Mouse (Mus musculus) embryonic facial prominence, embryonic 12.5 days (tissue): ENCODE results near the gene Kcnh4. TPM values are rescaled to one million over a fixed set of nuclear protein-coding genes. Genes with fewer than 3 reads are reported as not detected.

Source experiments
- ATAC-seq: fragments of 200-750 bp; cut with Nextera tagmentation; 2 replicates; pipeline ENCODE4 v1.8.0; 2017; ENCODE audit not compliant: insufficient number of reproducible peaks, insufficient read depth, low FRiP score, low TSS enrichment
- H3K27ac ChIP-seq: fragments of 300-500 bp; sonication (generic); 2 replicates; pipeline ENCODE4 v1.5.1; 2016; ENCODE audit warnings: mild to moderate bottlenecking
- H3K27me3 ChIP-seq: fragments of 300-500 bp; sonication (generic); 2 replicates; pipeline ENCODE4 v1.6.1; 2016; ENCODE audit warnings: mild to moderate bottlenecking, moderate library complexity
- H3K36me3 ChIP-seq: fragments of 300-500 bp; sonication (generic); 2 replicates; pipeline ENCODE4 v1.6.1; 2016; ENCODE audit warnings: mild to moderate bottlenecking
- H3K4me1 ChIP-seq: fragments of 300-500 bp; sonication (generic); 2 replicates; pipeline ENCODE4 v1.6.1; 2016
- H3K4me2 ChIP-seq: fragments of 300-500 bp; sonication (generic); replicated peaks from 2 replicates; pipeline ENCODE4 v1.6.1; 2016; ENCODE audit warnings: mild to moderate bottlenecking, moderate library complexity
- H3K4me3 ChIP-seq: fragments of 300-500 bp; sonication (generic); 2 replicates; pipeline ENCODE4 v1.5.1; 2016; ENCODE audit warnings: mild to moderate bottlenecking
- H3K9ac ChIP-seq: fragments of 300-500 bp; sonication (generic); 2 replicates; pipeline ENCODE4 v1.6.1; 2016; ENCODE audit warnings: mild to moderate bottlenecking, moderate library complexity
- H3K9me3 ChIP-seq: fragments of 300-500 bp; sonication (generic); 2 replicates; pipeline ENCODE4 v1.6.1; 2016; ENCODE audit warnings: mild to moderate bottlenecking, moderate library complexity
- WGBS: fragments of 180-500 bp; shearing (Covaris S2); methylation state at CpG from one replicate; pipeline ENCODE4 v1.1.7; 2016; 5-methylcytosine and 5-hydroxymethylcytosine counted together
- polyA plus RNA-seq: library from polyadenylated mRNA; unstranded; fragments of >200 nt; fragmentation: Nextera tagmentation; extraction: Ambion mirVana; gene quantifications from 2 replicates; pipeline ENCODE4 v1.2.1, GENCODE M21; 2016

The Kcnh4 gene
- polyA plus RNA-seq, 1 experiment from 2014 or later = 0.46 TPM

DNA sequence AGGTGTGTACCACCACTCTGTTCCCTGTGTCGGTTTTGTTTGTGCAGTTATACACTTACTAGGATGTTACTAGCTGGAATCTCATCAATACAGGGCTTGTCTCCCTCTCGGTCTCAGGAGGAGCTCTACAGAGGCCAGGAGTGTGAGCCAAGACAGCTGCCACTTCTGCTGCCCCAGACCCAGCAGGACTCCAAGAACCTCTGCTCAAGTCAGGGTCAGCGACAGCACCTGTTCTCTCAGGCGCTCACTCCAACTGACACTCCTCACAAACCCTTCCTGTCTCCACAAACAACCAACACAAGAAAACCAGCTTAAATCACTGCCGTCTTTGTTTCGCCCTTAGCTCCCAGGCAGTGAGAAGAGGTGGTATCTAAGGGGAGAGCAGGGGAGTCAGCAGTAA is 31.1 kb downstream of the Kcnh4 start:
- WGBS = 80% methylated on average over 6 of the region's 6 CpGs
- Histone ChIP-seq H3K9ac (no peak overlapping the region), H3K4me2 (no peak overlapping the region)

DNA sequence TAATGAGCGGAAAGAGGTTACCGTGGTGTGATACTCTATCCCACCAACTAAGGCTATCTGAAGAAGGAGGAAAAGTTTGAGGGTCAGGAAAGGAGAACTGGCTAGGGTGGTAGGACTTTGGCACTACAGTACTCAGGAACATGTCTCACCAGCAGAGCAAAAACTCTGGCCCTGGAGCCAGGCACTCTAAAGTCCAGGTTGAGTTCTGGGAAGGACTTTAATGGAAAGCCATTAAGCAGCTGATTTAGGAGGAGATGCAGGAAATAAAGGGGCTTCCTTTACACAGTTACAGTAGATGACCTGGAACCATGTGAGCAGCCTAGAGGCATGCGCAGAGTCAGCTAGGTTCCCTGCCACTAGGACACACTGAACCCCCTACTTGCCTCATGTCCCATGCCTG is 32.5 kb downstream of the Kcnh4 start:
- ATAC-seq = no peak
- WGBS = 86% methylated on average over 3 of the region's 3 CpGs

More for the DNA sequence above, 31.1 kb downstream of the Kcnh4 start:
- ATAC-seq = no peak
- Histone ChIP-seq H3K27ac (no peak overlapping the region), H3K36me3 (peaks cover 16% of the 10 kb centered on the region), H3K4me3 (no peak overlapping the region), H3K27me3 (no peaks in the 10 kb centered on the region), H3K4me1 (peaks cover 13% of the 10 kb centered on the region), H3K9me3 (no peaks in the 10 kb centered on the region)

DNA sequence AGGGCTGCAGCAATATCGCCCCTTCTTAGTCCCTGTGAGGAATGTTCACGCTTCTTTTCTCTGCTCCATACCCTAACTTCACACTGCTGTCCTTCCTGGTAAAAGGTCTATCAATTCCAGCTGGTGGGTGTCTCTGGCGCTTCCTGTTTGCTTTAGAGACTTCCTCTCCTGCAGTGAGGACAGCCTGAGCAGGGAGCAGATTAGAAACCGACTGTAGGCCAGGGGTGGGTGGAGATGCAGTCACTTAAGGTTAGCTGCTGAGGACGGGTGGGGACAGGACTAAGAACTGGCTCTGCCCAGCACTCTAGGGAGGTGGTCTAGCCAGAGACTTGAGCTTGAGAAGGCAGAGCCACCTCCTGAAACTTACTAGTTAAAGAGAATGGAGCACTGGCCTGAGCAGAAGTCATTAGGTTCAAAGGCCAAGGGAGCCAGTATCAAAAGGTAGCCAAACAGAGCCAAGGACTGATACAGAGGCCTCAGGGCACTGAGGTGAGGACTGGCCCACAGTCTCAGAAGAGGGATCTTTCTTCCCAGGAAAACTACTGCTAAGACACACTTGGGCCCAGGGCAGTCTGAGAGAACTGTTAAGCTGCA is 34.7 kb downstream of the Kcnh4 start:
- Histone ChIP-seq H3K27me3 (no peaks in the 10 kb centered on the region), H3K4me3 (no peak overlapping the region), H3K36me3 (peaks cover 16% of the 10 kb centered on the region; the same call in 1 of the 2 replicates), H3K27ac (0 out of 2 replicates have a peak overlapping the region, but pooled peaks have one; percentile 46), H3K9me3 (no peaks in the 10 kb centered on the region), H3K4me2 (no peak overlapping the region), H3K4me1 (peaks cover 13% of the 10 kb centered on the region), H3K9ac (no peak overlapping the region)
- WGBS = 24% methylated on average over 5 of the region's 5 CpGs
- no peak for ATAC-seq

More for the DNA sequence above, 32.5 kb downstream of the Kcnh4 start:
- H3K4me1 ChIP-seq = peaks cover 13% of the 10 kb centered on the region
- H3K4me2 ChIP-seq = no peak overlapping the region
- no peak overlapping the region for H3K4me3 ChIP-seq
- no peaks in the 10 kb centered on the region for H3K9me3 ChIP-seq
- H3K9ac ChIP-seq = no peak overlapping the region
- peaks cover 16% of the 10 kb centered on the region; the same call in 1 of the 2 replicates for H3K36me3 ChIP-seq
- H3K27me3 ChIP-seq = no peaks in the 10 kb centered on the region
- no peak overlapping the region for H3K27ac ChIP-seq

GRCm38 (mm10) chr11:100722493-100723028 is 37.2 kb downstream of the Kcnh4 start:
- Histone ChIP-seq H3K27ac (no peak overlapping the region), H3K36me3 (peaks cover 24% of the 10 kb centered on the region), H3K4me2 (no peak overlapping the region), H3K4me1 (peaks cover 13% of the 10 kb centered on the region), H3K4me3 (no peak overlapping the region), H3K9ac (no peak overlapping the region), H3K27me3 (no peaks in the 10 kb centered on the region), H3K9me3 (no peaks in the 10 kb centered on the region)
- ATAC-seq = no peak
- 61% methylated on average over 2 of the region's 2 CpGs for WGBS

DNA sequence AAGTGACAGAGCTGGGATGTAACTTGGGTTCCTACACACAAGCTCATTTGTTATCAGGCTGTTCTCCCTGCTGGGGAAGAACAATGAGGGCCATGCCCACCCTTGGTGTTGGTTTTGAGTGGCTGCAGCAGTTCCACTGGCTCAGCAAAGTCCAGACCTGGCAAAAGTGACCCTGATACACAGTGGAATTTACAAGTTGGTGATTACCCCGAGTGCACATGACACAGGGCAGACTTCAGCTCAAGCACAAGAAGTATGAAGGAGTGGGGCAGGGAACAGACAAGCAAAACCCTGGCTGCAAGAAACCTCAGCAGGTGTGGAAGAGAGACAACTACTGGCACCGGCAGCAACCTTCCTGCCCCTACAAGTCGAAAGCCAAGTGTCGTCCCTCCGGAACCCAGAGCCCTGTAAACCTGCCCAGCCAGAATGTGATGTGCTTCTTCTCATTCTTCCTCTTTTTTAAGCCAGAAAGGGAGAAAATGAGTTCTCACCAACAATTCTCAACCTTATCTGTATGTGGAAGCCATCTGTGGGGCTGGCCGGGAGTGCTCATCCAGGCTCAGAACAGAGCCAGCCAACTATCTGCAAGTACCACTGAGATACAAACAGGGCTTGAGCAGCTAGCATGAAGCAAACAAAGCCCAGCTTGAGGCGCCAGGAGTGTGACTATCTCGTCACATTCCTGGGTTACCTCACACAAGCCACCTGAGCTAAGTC is 37.8 kb downstream of the Kcnh4 start:
- ATAC-seq = no peak
- Histone ChIP-seq H3K27me3 (no peaks in the 10 kb centered on the region), H3K27ac (no peak overlapping the region), H3K9me3 (no peaks in the 10 kb centered on the region), H3K9ac (no peak overlapping the region), H3K36me3 (peaks cover 30% of the 10 kb centered on the region), H3K4me2 (no peak overlapping the region), H3K4me3 (no peak overlapping the region), H3K4me1 (peaks cover 13% of the 10 kb centered on the region)
- 75% methylated on average over 8 of the region's 8 CpGs for WGBS

DNA sequence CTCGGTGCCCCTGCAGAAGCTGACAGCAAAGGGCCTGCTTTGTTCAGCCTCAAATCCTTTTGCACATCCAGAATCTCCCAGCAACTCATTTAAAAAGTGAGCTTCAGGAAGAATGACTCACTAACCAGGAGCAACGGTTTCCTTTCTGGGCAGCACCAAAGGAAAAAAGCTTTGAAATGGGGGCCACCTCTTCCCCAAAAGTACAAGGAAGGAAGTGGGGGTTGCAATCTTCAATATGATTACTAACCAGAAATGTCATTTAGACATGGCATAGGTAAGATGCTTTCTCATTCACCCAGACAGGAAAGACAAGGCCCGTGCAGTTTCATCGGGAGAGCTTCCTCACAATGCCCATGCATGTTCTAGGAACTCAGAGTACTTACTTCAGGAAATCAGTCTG is 38.5 kb downstream of the Kcnh4 start:
- no peak for ATAC-seq
- Histone ChIP-seq H3K9me3 (no peaks in the 10 kb centered on the region), H3K4me2 (no peak overlapping the region), H3K36me3 (peaks cover 36% of the 10 kb centered on the region), H3K27ac (no peak overlapping the region), H3K4me3 (no peak overlapping the region), H3K4me1 (peaks cover 13% of the 10 kb centered on the region), H3K27me3 (no peaks in the 10 kb centered on the region), H3K9ac (no peak overlapping the region; the same call in 1 of the 2 replicates)
- WGBS = 72% methylated on average over 4 of the region's 4 CpGs

GRCm38 (mm10) chr11:100720345-100720744 is 39.4 kb downstream of the Kcnh4 start:
- Histone ChIP-seq H3K9ac (no peak overlapping the region), H3K4me2 (no peak overlapping the region), H3K27ac (0 out of 2 replicates have a peak overlapping the region, but pooled peaks have one; percentile 52), H3K4me1 (peaks cover 11% of the 10 kb centered on the region), H3K9me3 (no peaks in the 10 kb centered on the region), H3K4me3 (no peak overlapping the region), H3K36me3 (peaks cover 45% of the 10 kb centered on the region), H3K27me3 (no peaks in the 10 kb centered on the region)
- no peak for ATAC-seq
- 82% methylated on average over 5 of the region's 5 CpGs for WGBS

DNA sequence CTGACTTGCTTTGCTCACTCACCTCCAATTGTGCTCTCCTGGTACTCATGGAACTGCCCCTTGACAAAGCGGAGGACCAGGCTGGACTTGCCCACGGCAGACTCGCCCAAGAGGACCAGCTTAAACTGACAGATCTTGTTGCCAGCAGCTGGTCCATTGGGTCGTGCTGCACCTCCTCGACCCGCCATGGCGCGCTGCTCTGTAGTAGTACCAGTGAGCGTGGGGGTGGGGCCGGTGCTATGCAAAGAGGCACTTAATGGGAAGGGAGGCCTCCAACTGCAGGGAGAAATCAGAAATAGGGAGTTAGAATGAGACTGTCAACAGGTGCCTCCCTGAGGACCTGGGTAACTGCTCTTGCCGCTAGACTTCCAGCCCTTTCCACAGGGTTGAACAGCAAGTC is 39.8 kb downstream of the Kcnh4 start:
- Histone ChIP-seq H3K4me1 (peaks cover 7% of the 10 kb centered on the region), H3K4me3 (no peak overlapping the region), H3K27me3 (no peaks in the 10 kb centered on the region), H3K4me2 (no peak overlapping the region), H3K27ac (no peak overlapping the region), H3K9me3 (no peaks in the 10 kb centered on the region), H3K36me3 (peaks cover 47% of the 10 kb centered on the region), H3K9ac (no peak overlapping the region)
- WGBS = 85% methylated on average over 11 of the region's 11 CpGs
- ATAC-seq = no peak

DNA sequence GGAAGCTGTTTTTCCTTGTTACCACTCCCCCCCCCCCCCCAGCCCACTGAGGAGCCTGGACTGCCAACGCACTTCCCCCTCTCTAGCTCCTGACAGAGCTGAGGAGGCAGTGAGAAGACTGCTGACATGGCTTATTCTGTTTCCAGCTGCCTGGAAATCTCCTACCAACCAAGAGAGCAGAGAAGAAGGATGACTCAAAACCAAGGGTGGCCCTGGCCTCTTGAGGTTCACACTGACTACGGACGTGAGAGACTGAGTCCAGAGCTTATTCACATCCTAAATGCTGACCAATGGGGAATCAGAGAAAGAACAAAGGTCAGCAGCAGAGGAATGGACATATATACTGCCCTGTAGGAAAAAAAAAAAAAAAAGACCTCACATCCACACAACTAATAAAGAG is 40.4 kb downstream of the Kcnh4 start:
- Histone ChIP-seq H3K36me3 (peaks cover 48% of the 10 kb centered on the region), H3K4me2 (no peak overlapping the region), H3K9ac (no peak overlapping the region), H3K27me3 (no peaks in the 10 kb centered on the region), H3K4me3 (no peak overlapping the region), H3K4me1 (peaks cover 3% of the 10 kb centered on the region), H3K9me3 (no peaks in the 10 kb centered on the region), H3K27ac (no peak overlapping the region)
- no peak for ATAC-seq
- 83% methylated on average over 3 of the region's 3 CpGs for WGBS

DNA sequence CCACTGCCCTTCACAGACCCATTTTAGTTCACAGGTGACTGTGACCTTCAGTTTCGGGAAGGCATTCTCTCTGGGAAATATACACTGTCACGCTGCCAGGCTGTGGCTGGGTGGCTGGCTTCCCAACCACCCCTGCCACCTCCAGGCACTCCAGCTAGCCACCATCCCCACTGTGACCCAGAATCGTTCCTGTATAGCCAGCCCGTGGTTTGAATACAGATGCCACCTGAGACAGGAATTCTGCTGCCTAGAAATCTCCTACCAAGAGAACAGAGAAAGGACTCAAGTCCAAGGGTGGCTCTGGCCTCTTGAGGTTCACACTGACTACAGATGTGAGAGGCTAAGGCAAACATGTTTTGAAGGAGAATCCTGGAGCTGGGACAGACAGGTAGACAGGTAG is 40.9 kb downstream of the Kcnh4 start:
- Histone ChIP-seq H3K4me1 (peaks cover 7% of the 10 kb centered on the region), H3K4me2 (no peak overlapping the region), H3K27ac (no peak overlapping the region), H3K27me3 (no peaks in the 10 kb centered on the region), H3K4me3 (no peak overlapping the region), H3K9ac (no peak overlapping the region), H3K9me3 (no peaks in the 10 kb centered on the region), H3K36me3 (peaks cover 48% of the 10 kb centered on the region)
- WGBS = 89% methylated on average over 4 of the region's 4 CpGs
- ATAC-seq = no peak

- Histone ChIP-seq H3K36me3 (peaks cover 48% of the 10 kb centered on the region), H3K27me3 (no peaks in the 10 kb centered on the region), H3K9ac (no peak overlapping the region), H3K4me2 (no peak overlapping the region), H3K9me3 (no peaks in the 10 kb centered on the region), H3K4me1 (peaks cover 11% of the 10 kb centered on the region), H3K27ac (no peak overlapping the region), H3K4me3 (no peak overlapping the region)
- no peak for ATAC-seq
- 89% methylated on average over 7 of the region's 7 CpGs for WGBS
Observed at GRCm38 (mm10) chr11:100718462-100718861, 41.3 kb downstream of the Kcnh4 start.

GRCm38 (mm10) chr11:100716649-100717048 is 43.1 kb downstream of the Kcnh4 start:
- no peak for ATAC-seq
- H3K27me3 ChIP-seq = no peaks in the 10 kb centered on the region
- no peak overlapping the region for H3K4me2 ChIP-seq
- no peak overlapping the region for H3K4me3 ChIP-seq
- WGBS = 87% methylated on average over 3 of the region's 3 CpGs
- peaks cover 48% of the 10 kb centered on the region for H3K36me3 ChIP-seq
- H3K4me1 ChIP-seq = peaks cover 22% of the 10 kb centered on the region
- H3K9ac ChIP-seq = no peak overlapping the region
- no peaks in the 10 kb centered on the region for H3K9me3 ChIP-seq
- H3K27ac ChIP-seq = no peak overlapping the region
